Mouse (Mus musculus) adrenal gland, adult (tissue): ENCODE results near the gene Wbp2.
"Not testable (repeated sequence)": the region's sequence is repeated elsewhere in the genome, so short reads cannot be mapped to it uniquely, and the experiment has no call there.

Experiments
- DNase-seq, 2 experiments: peaks; one replicate each; pipeline ENCODE4 v3.0.0; 2022 to 2023; ENCODE audit warnings: low spot score in 1 of 2; ENCODE audit not compliant: inconsistent age in 2 of 2

Wbp2 gene

GRCm38 (mm10) chr11:116092959-116093358, 6.2 kb upstream of the Wbp2 start:
- DNase-seq: not testable (repeated sequence)

- no peak for DNase-seq
Measured at GRCm38 (mm10) chr11:116091591-116091990, 4.8 kb upstream of the Wbp2 start.

- no peak for DNase-seq
Measured at GRCm38 (mm10) chr11:116089545-116089944, 2.8 kb upstream of the Wbp2 start.

- DNase-seq: peak in 1 of 2 experiments; percentile 48
Measured at GRCm38 (mm10) chr11:116088741-116089394, 2.1 kb upstream of the Wbp2 start.

GRCm38 (mm10) chr11:116088188-116088587, 1.4 kb upstream of the Wbp2 start:
- DNase-seq: peak in 1 of 2 experiments; percentile 39

- DNase-seq: peak; percentile 89 to 97
Measured at GRCm38 (mm10) chr11:116087194-116088130, 667 bp upstream of the Wbp2 start.

GRCm38 (mm10) chr11:116084166-116084565, 2.6 kb downstream of the Wbp2 start:
- no peak for DNase-seq

GRCm38 (mm10) chr11:116083096-116083672, 3.6 kb downstream of the Wbp2 start:
- DNase-seq: no peak

- DNase-seq: peak in 1 of 2 experiments; percentile 65
Measured at GRCm38 (mm10) chr11:116081081-116081480, 5.7 kb downstream of the Wbp2 start.

- peak in 1 of 2 experiments; percentile 73 for DNase-seq
Measured at GRCm38 (mm10) chr11:116079511-116079910, 7.3 kb downstream of the Wbp2 start.

- peak in 1 of 2 experiments; percentile 38 for DNase-seq
Measured at GRCm38 (mm10) chr11:116078676-116079320, 8.0 kb downstream of the Wbp2 start.

- peak in 1 of 2 experiments; percentile 61 for DNase-seq
Measured at GRCm38 (mm10) chr11:116078221-116078620, 8.6 kb downstream of the Wbp2 start.

GRCm38 (mm10) chr11:116077446-116078204, 9.2 kb downstream of the Wbp2 start, which contains the start of gene Unc13d:
Gene Unc13d, minus strand, starts transcription at chr11:116077961.
- peak; percentile 42 to 51 for DNase-seq

- DNase-seq: peak in 1 of 2 experiments; percentile 38
Measured at GRCm38 (mm10) chr11:116076836-116077235, 10.0 kb downstream of the Wbp2 start.

- no peak for DNase-seq
Measured at GRCm38 (mm10) chr11:116076266-116076540, 10.6 kb downstream of the Wbp2 start.

GRCm38 (mm10) chr11:116075539-116076265, 11.1 kb downstream of the Wbp2 start:
- peak; percentile 43 to 79 for DNase-seq

GRCm38 (mm10) chr11:116074436-116074991, 12.3 kb downstream of the Wbp2 start:
- DNase-seq: no peak

- DNase-seq: no peak
Measured at GRCm38 (mm10) chr11:116072608-116073007, 14.2 kb downstream of the Wbp2 start.

- DNase-seq: peak in 1 of 2 experiments; percentile 53
Measured at GRCm38 (mm10) chr11:116071510-116071909, 15.3 kb downstream of the Wbp2 start.
